Mouse (Mus musculus): ENCODE measurements around the gene Sult1a1.

Sult1a1 gene

GRCm38 (mm10) chr7:126630824-126631518 lies 45.3 kb downstream of the Sult1a1 start, which contains the start of gene Nupr1:
Nupr1 (minus strand) TSS chr7:126630861.
- no peak for DNase-seq (ENCODE audit: low read depth, low spot score)
- H3K36me3 ChIP-seq (ENCODE audit: control insufficient read depth, insufficient read depth, low read length, poor library complexity, severe bottlenecking), result no peaks in the 10 kb centered on the region
- H3K27me3 ChIP-seq (ENCODE audit: control insufficient read depth, insufficient read depth, low read length, poor library complexity, severe bottlenecking), result no peaks in the 10 kb centered on the region

- no peaks in the 10 kb centered on the region for H3K36me3 ChIP-seq (ENCODE audit: control insufficient read depth, insufficient read depth, low read length, poor library complexity, severe bottlenecking)
- H3K27me3 ChIP-seq (ENCODE audit: control insufficient read depth, insufficient read depth, low read length, poor library complexity, severe bottlenecking), result no peaks in the 10 kb centered on the region
- DNase-seq (ENCODE audit: low read depth, low spot score), result no peak
These were observed 46.3 kb downstream of the Sult1a1 start for GRCm38 (mm10) chr7:126629915-126630314.

- no peak for DNase-seq (ENCODE audit: low read depth, low spot score)
- no peaks in the 10 kb centered on the region for H3K36me3 ChIP-seq (ENCODE audit: control insufficient read depth, insufficient read depth, low read length, poor library complexity, severe bottlenecking)
- H3K27me3 ChIP-seq (ENCODE audit: control insufficient read depth, insufficient read depth, low read length, poor library complexity, severe bottlenecking), result no peaks in the 10 kb centered on the region
These were observed 48.1 kb downstream of the Sult1a1 start for GRCm38 (mm10) chr7:126628111-126628510.

GRCm38 (mm10) chr7:126625807-126626600 lies 50.2 kb downstream of the Sult1a1 start:
- Histone ChIP-seq H3K27me3 (ENCODE audit: control insufficient read depth, insufficient read depth, low read length, poor library complexity, severe bottlenecking) (no peaks in the 10 kb centered on the region), H3K36me3 (ENCODE audit: control insufficient read depth, insufficient read depth, low read length, poor library complexity, severe bottlenecking) (no peaks in the 10 kb centered on the region)
- no peak for DNase-seq (ENCODE audit: low read depth, low spot score)

- Histone ChIP-seq H3K27me3 (ENCODE audit: control insufficient read depth, insufficient read depth, low read length, poor library complexity, severe bottlenecking) (no peaks in the 10 kb centered on the region), H3K36me3 (ENCODE audit: control insufficient read depth, insufficient read depth, low read length, poor library complexity, severe bottlenecking) (no peaks in the 10 kb centered on the region)
- no peak for DNase-seq (ENCODE audit: low read depth, low spot score)
These were observed 50.9 kb downstream of the Sult1a1 start for GRCm38 (mm10) chr7:126625369-126625768.

- H3K27me3 ChIP-seq (ENCODE audit: control insufficient read depth, insufficient read depth, low read length, poor library complexity, severe bottlenecking), result no peaks in the 10 kb centered on the region
- no peak for DNase-seq (ENCODE audit: low read depth, low spot score)
- no peaks in the 10 kb centered on the region for H3K36me3 ChIP-seq (ENCODE audit: control insufficient read depth, insufficient read depth, low read length, poor library complexity, severe bottlenecking)
These were observed 51.5 kb downstream of the Sult1a1 start for GRCm38 (mm10) chr7:126624774-126625173.

GRCm38 (mm10) chr7:126623381-126623780 lies 52.9 kb downstream of the Sult1a1 start:
- H3K36me3 ChIP-seq (ENCODE audit: control insufficient read depth, insufficient read depth, low read length, poor library complexity, severe bottlenecking), result no peaks in the 10 kb centered on the region
- H3K27me3 ChIP-seq (ENCODE audit: control insufficient read depth, insufficient read depth, low read length, poor library complexity, severe bottlenecking), result no peaks in the 10 kb centered on the region
- no peak for DNase-seq (ENCODE audit: low read depth, low spot score)
